Mouse (Mus musculus) lung, postnatal 0 days (tissue): ENCODE data around the gene Asic2.

ENCODE experiments used
- CTCF ChIP-seq: IDR thresholded peaks from 2 replicates; pipeline ENCODE4 v1.5.1; 2016; ENCODE audit warnings: antibody characterized with exemption, mild to moderate bottlenecking
- EP300 ChIP-seq: IDR thresholded peaks from 2 replicates; pipeline ENCODE4 v1.6.1; 2016; ENCODE audit warnings: antibody characterized with exemption, mild to moderate bottlenecking, control low read depth

DNA sequence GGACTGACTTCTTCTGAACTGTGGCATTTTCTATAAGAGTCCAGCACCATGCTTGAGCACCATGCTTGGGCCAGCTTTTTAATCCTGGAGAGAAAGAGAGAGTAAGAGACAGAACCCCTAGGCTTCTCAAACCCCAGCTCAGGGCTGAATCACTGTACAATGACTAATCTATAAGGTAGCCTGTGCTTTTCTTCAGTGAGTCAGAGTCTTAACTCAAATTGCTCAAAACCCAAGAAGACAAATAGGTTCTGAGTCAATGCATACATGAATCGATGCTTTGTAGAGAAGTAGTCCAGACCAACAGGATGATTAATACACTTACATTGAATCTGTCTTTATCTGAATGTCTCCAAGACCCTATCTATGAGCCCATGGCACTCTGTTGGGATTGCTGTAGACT, 59.5 kb downstream of the Asic2 start:
- no peak for TF ChIP-seq CTCF
- TF ChIP-seq EP300: no peak
